Mouse (Mus musculus): ENCODE measurements around the gene Nfia.

The Nfia gene

GRCm38 (mm10) chr4:98057721-98058120, 285.2 kb downstream of the Nfia start:
- no peak for DNase-seq (ENCODE audit: extremely low spot score)

GRCm38 (mm10) chr4:98058182-98058581, 285.6 kb downstream of the Nfia start:
- no peak for DNase-seq (ENCODE audit: extremely low spot score)

DNA sequence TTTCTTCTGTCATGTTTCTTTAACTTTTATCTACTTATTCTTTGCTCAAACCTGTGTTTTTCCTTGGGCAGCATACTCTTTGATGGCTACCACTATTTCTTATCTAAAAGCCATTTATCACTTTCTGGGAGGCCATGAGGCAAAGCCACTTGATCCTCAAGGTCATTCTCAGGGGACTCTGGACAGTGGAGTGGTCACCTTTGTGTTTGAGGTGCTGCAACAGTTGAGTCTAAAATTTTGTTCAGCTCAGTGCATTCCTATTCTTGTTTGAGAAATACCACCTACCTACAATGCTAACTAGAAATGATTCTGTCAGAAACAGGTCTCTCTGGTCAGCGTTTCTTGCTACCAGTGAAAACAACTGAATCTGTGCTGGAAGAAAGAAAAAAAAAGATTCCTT, 288.1 kb downstream of the Nfia start:
- DNase-seq (ENCODE audit: extremely low spot score), result no peak

GRCm38 (mm10) chr4:98061086-98061485, 288.6 kb downstream of the Nfia start:
- no peak for DNase-seq (ENCODE audit: extremely low spot score)

DNA sequence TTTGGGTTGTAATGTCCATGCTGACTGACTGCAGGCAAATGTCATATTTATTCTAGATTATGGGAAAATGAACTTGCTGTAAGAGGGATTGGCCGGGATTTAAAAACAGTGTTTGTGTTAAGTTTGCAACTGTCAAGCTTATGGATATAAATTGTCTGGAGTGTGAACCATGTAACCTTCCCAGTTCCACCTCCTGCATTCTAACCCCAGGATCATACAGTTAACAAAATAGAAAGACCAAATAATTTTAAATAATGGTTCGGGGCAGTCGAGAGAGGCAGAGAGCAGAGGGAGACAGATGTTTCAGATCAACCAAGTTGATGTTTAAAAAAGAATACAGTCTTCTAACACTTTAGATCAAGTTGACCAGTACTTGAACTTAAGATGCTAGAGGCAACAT, 290.7 kb downstream of the Nfia start:
- no peak for DNase-seq (ENCODE audit: extremely low spot score)

- no peak for DNase-seq (ENCODE audit: extremely low spot score)
Measured at GRCm38 (mm10) chr4:98076106-98076505, 303.6 kb downstream of the Nfia start.

DNA sequence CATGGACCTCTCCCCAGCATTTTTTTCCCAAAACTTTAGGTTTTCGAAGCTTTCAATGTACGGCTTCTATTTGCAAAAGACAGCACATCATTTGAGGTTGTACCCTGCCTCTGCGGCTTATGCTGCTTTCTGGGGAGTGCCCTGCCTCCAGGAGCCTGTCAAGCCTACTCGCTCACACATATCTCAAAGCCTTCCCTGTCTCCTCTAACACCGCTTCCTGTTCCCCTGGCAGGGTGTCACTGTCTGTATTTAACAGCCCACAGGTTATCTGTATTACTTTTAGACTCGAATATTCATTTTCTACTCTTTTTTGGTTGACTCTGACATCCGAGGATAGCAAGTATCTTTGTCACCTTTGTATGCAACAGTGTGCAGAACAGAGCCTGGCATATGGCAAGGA, 304.1 kb downstream of the Nfia start:
- DNase-seq (ENCODE audit: extremely low spot score), result no peak

DNA sequence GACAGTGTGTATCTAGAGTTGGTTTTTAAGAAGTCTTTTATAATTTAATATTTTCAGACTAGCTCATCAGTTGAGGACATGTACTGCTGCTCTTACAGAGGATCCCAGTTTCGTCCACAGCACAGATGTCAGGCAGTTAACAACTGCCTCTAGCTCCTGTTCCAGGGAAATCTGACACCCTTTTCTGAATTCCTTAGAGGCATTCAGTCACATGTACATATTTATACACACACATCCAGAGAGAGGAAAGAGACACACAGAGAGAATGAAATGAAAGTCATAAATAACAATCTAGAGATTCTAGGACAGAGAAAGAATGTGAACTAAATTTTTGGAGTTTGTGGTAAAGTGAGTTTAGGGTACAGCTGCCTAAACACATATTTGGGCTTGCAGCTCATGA, 308.1 kb downstream of the Nfia start:
- DNase-seq (ENCODE audit: extremely low spot score), result no peak

DNA sequence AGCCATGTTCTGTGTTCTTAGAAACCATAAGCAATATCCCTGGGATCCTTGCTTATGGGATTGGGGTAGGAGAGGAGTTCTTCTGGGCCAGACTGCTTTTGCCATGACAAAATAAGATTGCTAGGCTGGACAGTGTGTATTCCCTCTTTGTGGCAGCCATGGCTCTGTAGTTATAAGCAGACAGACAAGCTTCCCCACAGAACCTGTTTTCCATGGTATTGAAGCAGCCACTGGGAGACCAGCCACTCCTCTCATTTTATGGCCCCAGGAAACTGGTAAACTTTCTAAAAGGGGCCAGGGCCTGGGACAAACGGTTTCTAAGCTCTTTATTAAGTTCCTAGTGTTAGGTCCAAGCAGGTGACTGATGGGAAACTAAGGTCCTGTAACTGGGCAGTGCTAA, 309.4 kb downstream of the Nfia start:
- DNase-seq (ENCODE audit: extremely low spot score), result no peak

DNA sequence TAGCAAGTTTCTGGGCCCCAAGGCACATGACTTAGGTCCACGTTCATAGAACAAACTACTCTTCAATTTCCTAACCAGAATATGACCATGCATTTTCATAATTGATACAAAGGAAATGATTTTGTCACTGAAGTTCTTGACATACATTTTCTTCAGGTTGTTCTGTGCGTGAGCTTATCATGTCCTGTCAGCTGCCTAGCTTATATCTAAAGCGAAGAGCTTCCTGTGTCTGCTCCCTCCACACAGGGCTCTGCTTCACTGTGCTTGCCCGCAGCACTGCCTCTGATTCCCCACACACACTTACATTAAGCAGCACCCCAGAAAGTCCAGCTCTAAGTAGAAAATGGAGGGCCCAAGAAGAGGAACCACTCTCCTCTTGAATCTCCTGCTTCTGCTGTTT, 310.0 kb downstream of the Nfia start:
- no peak for DNase-seq (ENCODE audit: extremely low spot score)

- DNase-seq (ENCODE audit: extremely low spot score), result no peak
Measured at GRCm38 (mm10) chr4:98085060-98085459, 312.5 kb downstream of the Nfia start.

GRCm38 (mm10) chr4:98086976-98087375, 314.4 kb downstream of the Nfia start:
- no peak for DNase-seq (ENCODE audit: extremely low spot score)

- no peak for DNase-seq (ENCODE audit: extremely low spot score)
Measured at GRCm38 (mm10) chr4:98089985-98090384, 317.5 kb downstream of the Nfia start.

DNA sequence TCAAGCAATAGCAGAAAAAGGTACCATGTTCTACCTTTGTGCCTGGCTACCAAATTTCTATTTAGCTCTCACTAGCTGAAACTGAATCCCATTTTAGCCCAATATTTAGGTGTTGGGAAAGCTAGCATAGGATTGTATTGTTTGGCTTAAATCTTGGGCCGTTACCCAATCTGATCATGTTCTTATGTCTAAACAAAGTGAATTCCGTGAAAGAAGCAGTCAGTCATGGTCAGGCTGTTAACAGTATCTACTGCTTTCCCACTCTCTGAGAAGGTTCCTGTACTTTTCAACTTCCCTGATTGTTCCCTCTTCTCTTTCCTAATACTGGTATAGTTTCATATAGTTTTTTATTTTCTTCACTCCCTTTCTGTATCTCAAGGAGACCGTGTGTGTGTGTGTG, 318.1 kb downstream of the Nfia start:
- no peak for DNase-seq (ENCODE audit: extremely low spot score)

- DNase-seq (ENCODE audit: extremely low spot score), result no peak
Measured at GRCm38 (mm10) chr4:98091368-98091827, 318.9 kb downstream of the Nfia start.

DNA sequence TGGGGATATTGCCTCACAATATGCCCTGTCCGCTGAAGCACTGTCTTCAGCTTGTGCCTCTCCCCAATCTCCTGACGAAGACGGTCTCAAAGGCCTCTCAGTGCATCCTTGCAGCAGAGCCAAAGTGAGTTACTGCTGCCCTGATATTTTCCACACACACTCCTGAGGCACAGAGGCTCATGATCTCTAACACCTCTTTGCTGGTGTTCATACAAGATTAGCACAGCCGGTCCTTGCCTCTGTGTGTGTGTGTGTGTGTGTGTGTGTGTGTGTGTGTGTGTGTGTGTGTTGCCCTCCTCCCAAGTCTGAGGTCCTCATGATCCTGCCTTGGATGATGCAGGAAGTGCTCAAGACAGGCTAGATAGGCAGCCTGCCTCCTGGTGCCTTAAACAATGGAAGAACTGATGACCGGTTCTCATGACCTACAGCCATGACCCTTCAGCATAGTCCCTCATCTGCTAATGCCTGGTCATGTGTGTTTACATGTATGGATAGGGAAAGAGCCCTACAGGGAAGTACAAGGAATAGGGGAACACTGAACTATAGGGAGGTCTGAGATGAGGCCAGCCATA, 319.5 kb downstream of the Nfia start:
- no peak for DNase-seq (ENCODE audit: extremely low spot score)

DNA sequence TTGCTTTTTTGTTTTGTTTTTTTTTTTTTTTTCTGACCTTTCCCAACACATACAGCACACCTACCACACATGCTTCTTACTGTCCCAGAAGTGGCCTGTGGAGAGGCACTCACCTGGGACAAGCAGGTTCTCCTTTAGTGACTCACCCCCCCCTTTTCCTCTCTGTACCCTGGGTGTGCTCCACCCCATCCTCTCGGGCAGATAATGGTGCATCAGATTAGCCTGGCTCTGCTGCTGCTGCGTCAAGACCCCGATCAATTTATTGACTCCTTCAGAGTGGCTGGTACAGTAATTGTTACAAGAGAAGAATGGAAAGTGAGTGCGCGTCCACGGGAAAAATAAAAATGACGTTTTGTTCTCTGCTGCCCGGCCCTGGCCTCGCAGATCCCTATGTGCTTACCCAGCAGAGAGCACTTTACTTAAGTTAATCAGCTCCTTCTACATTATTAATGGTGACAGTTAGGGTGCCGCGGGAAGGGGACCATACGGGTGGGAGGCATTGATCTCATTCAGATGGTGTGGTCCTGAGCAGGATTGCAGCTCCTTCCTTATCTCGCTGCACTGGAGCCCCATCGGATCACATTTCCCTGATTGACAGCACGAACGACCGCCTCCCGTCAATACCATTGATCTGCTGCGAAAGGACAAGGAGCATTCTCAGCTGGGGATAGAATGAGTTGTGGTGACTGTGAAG, 321.7 kb downstream of the Nfia start:
- DNase-seq (ENCODE audit: extremely low spot score), result no peak

- no peak for DNase-seq (ENCODE audit: extremely low spot score)
Measured at GRCm38 (mm10) chr4:98095060-98095459, 322.5 kb downstream of the Nfia start.

- no peak for DNase-seq (ENCODE audit: extremely low spot score)
Measured at GRCm38 (mm10) chr4:98097013-98097566, 324.6 kb downstream of the Nfia start.

GRCm38 (mm10) chr4:98098663-98099062, 326.1 kb downstream of the Nfia start:
- no peak for DNase-seq (ENCODE audit: extremely low spot score)

DNA sequence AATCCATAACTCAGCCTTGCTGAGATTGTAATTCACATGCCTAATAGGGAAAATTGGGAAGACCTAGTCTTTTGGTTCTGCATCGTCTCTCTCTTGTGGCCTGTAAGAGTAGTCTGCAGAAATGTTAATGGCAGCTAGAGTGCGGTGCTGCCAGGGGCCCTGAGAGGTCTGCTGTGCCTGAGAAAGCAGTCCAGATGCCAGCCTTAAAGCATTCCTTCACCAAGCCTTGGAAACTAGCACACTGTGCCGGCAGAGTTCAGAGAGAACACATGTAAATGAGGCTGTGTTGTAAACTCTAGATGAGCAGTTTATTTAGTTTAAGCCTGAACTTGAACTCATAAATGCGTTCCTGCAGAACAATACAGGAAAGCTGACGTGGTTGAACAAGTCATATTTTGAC, 326.9 kb downstream of the Nfia start:
- DNase-seq (ENCODE audit: extremely low spot score), result no peak

DNA sequence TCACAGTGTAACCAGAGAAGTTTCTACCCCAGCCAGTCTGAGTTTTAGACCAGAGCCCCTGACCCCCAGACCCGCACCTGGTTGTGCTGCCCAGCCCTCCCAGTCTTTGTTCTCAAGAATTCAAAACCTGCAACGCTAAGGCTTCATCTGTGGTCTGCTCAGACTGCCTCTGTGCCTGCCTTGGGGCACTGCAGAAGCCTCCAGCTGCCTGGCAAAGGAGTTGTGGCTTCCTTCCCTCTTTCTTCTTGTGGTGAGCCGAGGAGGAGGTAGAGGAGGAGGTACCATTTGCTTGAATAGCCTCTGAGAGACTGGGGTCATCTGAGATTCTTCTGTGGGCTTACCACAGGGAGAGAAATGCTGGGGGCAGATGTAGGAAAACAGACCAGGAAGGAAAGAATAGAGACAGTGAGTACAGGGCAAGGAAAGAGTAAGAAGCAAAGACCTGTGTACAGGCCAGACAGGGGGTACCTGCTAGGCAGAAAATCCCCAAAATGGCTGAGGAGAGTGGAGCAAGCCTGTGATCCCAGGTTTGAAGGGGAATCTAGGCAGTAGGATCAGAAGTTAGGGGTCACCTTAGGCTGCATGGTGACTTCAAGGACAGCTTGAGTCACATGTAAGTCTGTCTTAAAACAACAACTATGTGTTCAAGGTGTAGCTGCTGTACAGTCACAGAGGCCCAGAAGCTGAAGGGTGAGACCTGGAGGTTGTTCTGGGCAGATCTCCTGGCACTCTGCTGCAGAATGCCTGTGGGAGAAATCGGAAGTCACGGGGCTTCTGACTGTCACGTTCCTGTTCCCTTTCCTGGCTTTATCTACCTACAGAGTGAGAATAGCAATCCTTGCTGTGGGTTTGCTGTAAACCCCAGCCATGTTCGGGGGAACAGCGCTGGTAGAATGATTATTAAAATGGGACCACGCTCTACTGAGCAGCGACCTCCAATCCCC, 328.9 kb downstream of the Nfia start:
- no peak for DNase-seq (ENCODE audit: extremely low spot score)
